Comparison of ENCODE assay signal across 29 mouse cellular contexts in genomic region chr1:45868050-45868449, GRCm38 (mm10). TPM values are rescaled to one million over a fixed set of nuclear protein-coding genes. Genes with fewer than 3 reads are reported as not detected.
A peak's percentile ranks its signal among the peaks of the same experiment; 100 is the strongest.
DNase-seq lines count a peak whose midpoint lies in the region; ATAC-seq lines count a peak whose summit lies in the region.
"Had no signal": no experiment of that assay in that cellular context is flagged by ENCODE, and none has a peak within 500 bp of the region (broad histone marks: within the 10 kb centered on the region; RNA-seq: fewer than 3 reads in every experiment).

No protein-coding gene starts in this region.

- H3K27ac ChIP-seq in heart, embryonic 10.5 days = 0 out of 2 replicates have a peak overlapping the region, but pooled peaks have one; percentile 29
- peak overlapping the region; percentile 84 for H3K27ac ChIP-seq in kidney, embryonic 16.5 days (ENCODE audit: low read length)
- H3K27ac ChIP-seq in lung, embryonic 16.5 days (ENCODE audit: low read length) = no peak overlapping the region
- peak overlapping the region; percentile 75 for H3K27ac ChIP-seq in stomach, embryonic 16.5 days (ENCODE audit: low read length)
- H3K27ac ChIP-seq: hindbrain, postnatal 0 days; neural tube, embryonic 13.5 days had no signal

- no peaks in the 10 kb centered on the region for H3K36me3 ChIP-seq in heart, embryonic 10.5 days
- no peaks in the 10 kb centered on the region for H3K36me3 ChIP-seq in kidney, embryonic 16.5 days (ENCODE audit: insufficient read depth, low read length)
- H3K36me3 ChIP-seq in lung, embryonic 16.5 days (ENCODE audit: control insufficient read depth, insufficient read depth, low read length) = no peaks in the 10 kb centered on the region
- no peaks in the 10 kb centered on the region for H3K36me3 ChIP-seq in stomach, embryonic 16.5 days (ENCODE audit: control insufficient read depth, insufficient read depth, low read length)
- H3K36me3 ChIP-seq: heart, embryonic 12.5 days; neural tube, embryonic 13.5 days had no signal

- intact Hi-C loops in heart, postnatal 14 days (cut with DNase I) = no loop called here
- intact Hi-C loops in gastrocnemius, postnatal 14 days (cut with DNase I; ENCODE audit: low total_unique reads) = no loop called here

- H3K4me2 ChIP-seq in kidney, embryonic 16.5 days (replicated peaks; ENCODE audit: low read depth, low read length) = no peak overlapping the region
- H3K4me2 ChIP-seq in lung, embryonic 16.5 days (ENCODE audit: low read depth, low read length) = no peak overlapping the region
- no peak overlapping the region for H3K4me2 ChIP-seq in stomach, embryonic 16.5 days (ENCODE audit: low read depth, low read length)
- H3K4me2 ChIP-seq: heart, embryonic 12.5 days; neural tube, embryonic 13.5 days had no signal

- ATAC-seq in kidney, embryonic 16.5 days (ENCODE audit: low FRiP score, low TSS enrichment) = peak; percentile 55; the same call in 1 of the 2 replicates
- peak; percentile 19; the same call in 1 of the 2 replicates for ATAC-seq in lung, embryonic 16.5 days (ENCODE audit: low read depth)
- ATAC-seq in stomach, embryonic 16.5 days (ENCODE audit: insufficient read depth, low FRiP score) = peak; percentile 21; the same call in 1 of the 2 replicates
- ATAC-seq: CD4-positive, CD25-positive, alpha-beta regulatory T cell, adult 4 months; forebrain, embryonic 16.5 days; hindbrain, postnatal 0 days; Patski had no signal

- no peaks in the 10 kb centered on the region for H3K27me3 ChIP-seq in heart, embryonic 10.5 days (ENCODE audit: insufficient read depth, poor library complexity, severe bottlenecking)
- H3K27me3 ChIP-seq in kidney, embryonic 16.5 days (ENCODE audit: insufficient read depth, low read length) = no peaks in the 10 kb centered on the region
- H3K27me3 ChIP-seq in lung, embryonic 16.5 days (ENCODE audit: control insufficient read depth, insufficient read depth, low read depth, low read length) = peaks cover 19% of the 10 kb centered on the region
- no peaks in the 10 kb centered on the region for H3K27me3 ChIP-seq in stomach, embryonic 16.5 days (ENCODE audit: control insufficient read depth, insufficient read depth, low read length)
- H3K27me3 ChIP-seq: heart, embryonic 12.5 days; megakaryocyte, embryonic 14.5 days; neural tube, embryonic 13.5 days; Patski had no signal

- no peak for DNase-seq in heart, embryonic 10.5 days (ENCODE audit: low spot score)
- no peak for DNase-seq in heart, postnatal 14 days
- DNase-seq in kidney, adult 11 months = no peak
- DNase-seq in lung, postnatal 10 days = no peak
- DNase-seq in gastrocnemius, postnatal 14 days = no peak
- DNase-seq: adrenal gland, adult 8-10 months; cerebellum, postnatal 14 days; gastrocnemius, postnatal 36 days; kidney, postnatal 36 days; lung, adult 18-20 months; midbrain, embryonic 14.5 days; right cerebral cortex, adult 18-20 months had no signal

- H3K4me1 ChIP-seq in heart, embryonic 10.5 days = peaks cover 25% of the 10 kb centered on the region
- peaks cover 52% of the 10 kb centered on the region for H3K4me1 ChIP-seq in kidney, embryonic 16.5 days (ENCODE audit: insufficient read depth, low read length)
- peaks cover 30% of the 10 kb centered on the region for H3K4me1 ChIP-seq in lung, embryonic 16.5 days (replicated peaks; ENCODE audit: control insufficient read depth, insufficient read depth, low read length)
- H3K4me1 ChIP-seq in stomach, embryonic 16.5 days (ENCODE audit: control insufficient read depth, insufficient read depth, low read length) = peaks cover 25% of the 10 kb centered on the region
- H3K4me1 ChIP-seq: neural tube, embryonic 13.5 days had no signal

- H3K9me3 ChIP-seq in heart, embryonic 10.5 days = 0 out of 2 replicates have a peak, but pooled peaks cover 3% of the 10 kb centered on the region
- no peaks in the 10 kb centered on the region for H3K9me3 ChIP-seq in kidney, embryonic 16.5 days (ENCODE audit: low read length)
- H3K9me3 ChIP-seq in lung, embryonic 16.5 days (ENCODE audit: control insufficient read depth, low read length) = no peaks in the 10 kb centered on the region; the same call in 1 of the 2 replicates
- H3K9me3 ChIP-seq in stomach, embryonic 16.5 days (replicated peaks; ENCODE audit: control insufficient read depth, low read length) = no peaks in the 10 kb centered on the region
- H3K9me3 ChIP-seq: heart, embryonic 12.5 days; neural tube, embryonic 13.5 days had no signal

- H3K9ac ChIP-seq in kidney, embryonic 16.5 days (replicated peaks; ENCODE audit: low read length) = no peak overlapping the region
- H3K9ac ChIP-seq in lung, embryonic 16.5 days (ENCODE audit: low read length) = no peak overlapping the region
- H3K9ac ChIP-seq in stomach, embryonic 16.5 days (ENCODE audit: low read length) = no peak overlapping the region
- H3K9ac ChIP-seq: heart, embryonic 12.5 days; neural tube, embryonic 13.5 days had no signal

- no peak overlapping the region for H3K4me3 ChIP-seq in heart, embryonic 10.5 days
- H3K4me3 ChIP-seq in kidney, embryonic 16.5 days (ENCODE audit: low read length) = no peak overlapping the region
- no peak overlapping the region for H3K4me3 ChIP-seq in lung, embryonic 16.5 days (ENCODE audit: low read length)
- no peak overlapping the region for H3K4me3 ChIP-seq in stomach, embryonic 16.5 days (replicated peaks; ENCODE audit: low read length)
- H3K4me3 ChIP-seq: heart, embryonic 12.5 days; megakaryocyte, embryonic 14.5 days; neural tube, embryonic 13.5 days had no signal

- WGBS in heart, embryonic 10.5 days = 75% methylated on average over 1 of the region's 1 CpGs
- 23% methylated on average over 1 of the region's 1 CpGs for WGBS in kidney, embryonic 16.5 days
- 32% methylated on average over 1 of the region's 1 CpGs for WGBS in lung, embryonic 16.5 days
- WGBS in stomach, embryonic 16.5 days = 39% methylated on average over 1 of the region's 1 CpGs

RNA-seq across cellular contexts. Expression of gene Gm5269, which starts 22.0 kb away (rescaled TPM):
- polyA plus RNA-seq in heart, embryonic 10.5 days (2016; fragmentation: Nextera tagmentation; extraction: Ambion mirVana) = not detected in 2 replicates
- total RNA-seq in heart, postnatal 14 days (2021) = not detected
- not detected in 2 replicates for polyA plus RNA-seq in kidney, embryonic 16.5 days (2015; fragmentation: Nextera tagmentation; extraction: Ambion mirVana)
- polyA plus RNA-seq in lung, embryonic 16.5 days (2015; fragmentation: Nextera tagmentation; extraction: Ambion mirVana) = not detected in 2 replicates
- not detected in 2 replicates for polyA plus RNA-seq in stomach, embryonic 16.5 days (2015; fragmentation: Nextera tagmentation; extraction: Ambion mirVana)
- not detected for total RNA-seq in gastrocnemius, postnatal 14 days (2021)
- total RNA-seq: adrenal gland, adult 8-10 months; ES-E14; gastrocnemius, postnatal 36 days; hematopoietic stem cell, adult 5-6 weeks; hindbrain, postnatal 0 days; layer of hippocampus, postnatal 14 days had no signal
- polyA plus RNA-seq: brain, embryonic 14.5 days; CD4-positive, CD25-positive, alpha-beta regulatory T cell, adult 4 months; embryonic facial prominence, embryonic 14.5 days; forebrain, embryonic 16.5 days; heart, embryonic 12.5 days; hindbrain, postnatal 0 days; limb, embryonic 11.5 days; midbrain, embryonic 14.5 days; neural tube, embryonic 13.5 days; Patski; small intestine, adult 2 months had no signal

RNA-seq across cellular contexts. Expression of gene Slc40a1, which starts 58.3 kb away (rescaled TPM):
- 12.5 and 13.2 TPM in 2 replicates for polyA plus RNA-seq in heart, embryonic 10.5 days (2016; fragmentation: Nextera tagmentation; extraction: Ambion mirVana)
- 10 to 100 TPM; 14.9 to 17.3 TPM for total RNA-seq in heart, postnatal 14 days (2021)
- 111 and 113 TPM in 2 replicates for polyA plus RNA-seq in kidney, embryonic 16.5 days (2015; fragmentation: Nextera tagmentation; extraction: Ambion mirVana)
- 41.3 and 42.8 TPM in 2 replicates for polyA plus RNA-seq in lung, embryonic 16.5 days (2015; fragmentation: Nextera tagmentation; extraction: Ambion mirVana)
- polyA plus RNA-seq in stomach, embryonic 16.5 days (2015; fragmentation: Nextera tagmentation; extraction: Ambion mirVana) = 123 and 142 TPM in 2 replicates
- total RNA-seq in gastrocnemius, postnatal 14 days (2021) = 10 to 100 TPM; 10.1 to 16.1 TPM
